Mouse (Mus musculus) G1E (cell line): ENCODE data around the gene Cib1. TPM values are rescaled to one million over a fixed set of nuclear protein-coding genes. Genes with fewer than 3 reads are reported as not detected.

Experiments
- ATAC-seq: 2 replicates; pipeline ENCODE4 v1.8.0; 2016; ENCODE audit warnings: mild to moderate bottlenecking; ENCODE audit not compliant: insufficient number of reproducible peaks, poor library complexity, low FRiP score, severe bottlenecking; ENCODE audit errors: extremely low read depth
- DNase-seq: peaks from one replicate; pipeline ENCODE4 v3.0.0; 2012; ENCODE audit warnings: low spot score
- H3K27me3 ChIP-seq: 2 replicates; pipeline ENCODE4 v1.6.1; 2012; ENCODE audit warnings: mild to moderate bottlenecking, low read length, inconsistent platforms; ENCODE audit not compliant: insufficient read depth
- H3K36me3 ChIP-seq: replicated peaks from 2 replicates; pipeline ENCODE3; 2012; ENCODE audit warnings: mild to moderate bottlenecking, inconsistent platforms
- H3K4me1 ChIP-seq: 2 replicates; pipeline ENCODE4 v1.6.1; 2012; ENCODE audit warnings: low read depth, low read length, inconsistent platforms, mixed read lengths; ENCODE audit not compliant: insufficient read depth
- H3K4me3 ChIP-seq: 2 replicates; pipeline ENCODE4 v1.5.1; 2012; ENCODE audit warnings: low read depth, mild to moderate bottlenecking, inconsistent platforms, low read length, moderate library complexity, mixed read lengths
- H3K9me3 ChIP-seq: replicated peaks from 2 replicates; pipeline ENCODE4 v1.6.1; 2012; ENCODE audit warnings: inconsistent platforms
- CTCF ChIP-seq: IDR thresholded peaks from 2 replicates; pipeline ENCODE4 v1.5.1; 2012; ENCODE audit warnings: low read depth, low read length, inconsistent platforms, mixed read lengths
- GATA1 ChIP-seq: IDR thresholded peaks from 2 replicates; pipeline ENCODE4 v1.6.1; 2012; ENCODE audit warnings: borderline replicate concordance, low read length, inconsistent platforms, mixed read lengths
- GATA2 ChIP-seq: IDR thresholded peaks from 2 replicates; pipeline ENCODE4 v1.6.1; 2012; ENCODE audit warnings: low read depth, low read length, inconsistent platforms, borderline replicate concordance
- POLR2AphosphoS5 ChIP-seq: IDR thresholded peaks from 2 replicates; pipeline ENCODE4 v1.6.1; 2012; ENCODE audit warnings: low read depth, low read length, inconsistent platforms; ENCODE audit not compliant: insufficient replicate concordance
- TAL1 ChIP-seq: conservative IDR thresholded peaks from 2 replicates; pipeline ENCODE4 v1.6.1; 2012; ENCODE audit warnings: low read depth, low read length, inconsistent platforms, mixed read lengths
- polyA plus RNA-seq: library from polyadenylated mRNA; stranded (reverse); fragments of >175 nt; gene quantifications from 2 replicates; pipeline ENCODE4 v1.2.3, GENCODE M21; 2012
- total RNA-seq, 2 experiments: library from RNA; stranded (forward) in 1 of 2; stranded (reverse) in 1 of 2; fragments of 200-1000 nt in 1 of 2; fragments of >200 nt in 1 of 2; fragmentation: Nextera tagmentation in 1 of 2; gene quantifications; 2 replicates each; pipeline ENCODE4 v1.2.3; 2014 to 2017

The Cib1 gene
- total and polyA plus RNA-seq, 3 experiments: 44.2 to 82.9 (median 49.6) TPM

- ATAC-seq: no peak
- peaks cover 91% of the 10 kb centered on the region for H3K4me1 ChIP-seq
- TF ChIP-seq GATA1 (no peak), POLR2AphosphoS5 (no peak), TAL1 (no peak), CTCF (no peak)
- no peaks in the 10 kb centered on the region for H3K9me3 ChIP-seq
- no peak for DNase-seq
- peaks cover 3% of the 10 kb centered on the region for H3K36me3 ChIP-seq
- no peaks in the 10 kb centered on the region for H3K27me3 ChIP-seq
- no peak overlapping the region for H3K4me3 ChIP-seq
These were observed 43.3 kb downstream of the Cib1 start for GRCm38 (mm10) chr7:80189147-80189933.

- TF ChIP-seq POLR2AphosphoS5: no peak
- no peak for TF ChIP-seq GATA2
- TF ChIP-seq TAL1: no peak
- no peak for TF ChIP-seq CTCF
- TF ChIP-seq GATA1: no peak
- no peak for DNase-seq
- Histone ChIP-seq H3K9me3 (no peaks in the 10 kb centered on the region), H3K4me1 (peaks cover 87% of the 10 kb centered on the region), H3K36me3 (no peaks in the 10 kb centered on the region), H3K4me3 (no peak overlapping the region), H3K27me3 (no peaks in the 10 kb centered on the region)
- no peak for ATAC-seq
These were observed 44.0 kb downstream of the Cib1 start for GRCm38 (mm10) chr7:80188579-80189125.

- Histone ChIP-seq H3K9me3 (no peaks in the 10 kb centered on the region), H3K4me1 (peaks cover 84% of the 10 kb centered on the region), H3K27me3 (no peaks in the 10 kb centered on the region), H3K36me3 (no peaks in the 10 kb centered on the region), H3K4me3 (no peak overlapping the region; the same call in 1 of the 2 replicates)
- ATAC-seq: no peak
- no peak for DNase-seq
- TF ChIP-seq POLR2AphosphoS5: no peak
- no peak for TF ChIP-seq CTCF
- no peak for TF ChIP-seq GATA1
- no peak for TF ChIP-seq GATA2
- TF ChIP-seq TAL1: no peak
These were observed 45.1 kb downstream of the Cib1 start for GRCm38 (mm10) chr7:80187501-80187900.

- DNase-seq: peak; percentile 71
- H3K4me3 ChIP-seq: peak within 1 kb of the TSS; percentile 74
- TF ChIP-seq POLR2AphosphoS5 (no peak), CTCF (no peak), GATA1 (no peak), TAL1 (no peak), GATA2 (no peak)
- H3K9me3 ChIP-seq: no peaks in the 10 kb centered on the region
- ATAC-seq: no peak
- peaks cover 83% of the 10 kb centered on the region for H3K4me1 ChIP-seq
- no peaks in the 10 kb centered on the region for H3K27me3 ChIP-seq
- H3K36me3 ChIP-seq: no peaks in the 10 kb centered on the region
These were observed 45.9 kb downstream of the Cib1 start, which contains the start of gene Sema4b for GRCm38 (mm10) chr7:80186531-80187296. TSS of gene Sema4b (plus strand) at chr7:80186841.

- peak; percentile 42 for ATAC-seq
- Histone ChIP-seq H3K4me1 (peaks cover 83% of the 10 kb centered on the region), H3K9me3 (no peaks in the 10 kb centered on the region), H3K4me3 (peak overlapping the region; percentile 74; the same call in 1 of the 2 replicates), H3K36me3 (no peaks in the 10 kb centered on the region), H3K27me3 (no peaks in the 10 kb centered on the region)
- no peak for DNase-seq
- TF ChIP-seq GATA1: no peak
- TF ChIP-seq CTCF: no peak
- TF ChIP-seq GATA2: no peak
- no peak for TF ChIP-seq TAL1
- no peak for TF ChIP-seq POLR2AphosphoS5
These were observed 46.6 kb downstream of the Cib1 start for GRCm38 (mm10) chr7:80186021-80186420.

GRCm38 (mm10) chr7:80184968-80185367, 47.6 kb downstream of the Cib1 start:
- H3K4me1 ChIP-seq: peaks cover 84% of the 10 kb centered on the region

More at GRCm38 (mm10) chr7:80184968-80185367, 47.6 kb downstream of the Cib1 start:
- Histone ChIP-seq H3K4me3 (no peak overlapping the region), H3K9me3 (no peaks in the 10 kb centered on the region), H3K27me3 (no peaks in the 10 kb centered on the region), H3K36me3 (no peaks in the 10 kb centered on the region)
- DNase-seq (no peak), ATAC-seq (no peak)
- no peak for TF ChIP-seq POLR2AphosphoS5
- TF ChIP-seq CTCF: no peak
- TF ChIP-seq TAL1: no peak
- TF ChIP-seq GATA1: no peak
- no peak for TF ChIP-seq GATA2
